Mouse (Mus musculus) layer of hippocampus, adult 8-10 months (tissue): Measurements from ENCODE around the gene Dab2. TPM values are rescaled to one million over a fixed set of nuclear protein-coding genes. Genes with fewer than 3 reads are reported as not detected.

Experiments
- DNase-seq, 2 experiments: peaks; one replicate each; pipeline ENCODE4 v3.0.0; 2022; ENCODE audit warnings: low spot score in 2 of 2
- total RNA-seq, 4 experiments: library from RNA; stranded (reverse); gene quantifications; 2 replicates each; pipeline ENCODE4 v1.2.4; 2022

Gene Dab2
- total RNA-seq, 4 experiments from 2014 or later, result 9.8 to 15.9 (median 14.9) TPM

- peak; percentile 27 to 44 for DNase-seq
Observed at GRCm38 (mm10) chr15:6323577-6323976, 24.0 kb downstream of the Dab2 start.

DNA sequence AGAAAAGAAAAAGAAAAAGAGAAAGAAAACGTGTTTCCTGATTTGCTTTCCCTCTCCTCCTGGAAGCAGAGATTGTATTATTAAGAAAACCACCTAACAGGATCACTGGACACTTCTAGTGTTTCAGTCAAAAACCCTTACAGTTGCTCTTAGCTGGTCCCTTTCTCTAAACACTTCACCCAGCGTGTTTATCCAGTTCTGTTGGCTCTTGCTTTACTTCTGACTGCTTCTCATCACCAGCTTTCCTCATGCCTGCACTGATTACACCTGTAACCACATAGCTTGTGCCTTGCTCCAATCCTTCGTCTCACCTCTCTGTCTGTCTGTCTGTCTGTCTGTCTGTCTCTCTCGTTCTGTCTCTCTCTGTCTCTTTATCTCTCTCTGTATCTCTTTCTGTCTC, 25.9 kb downstream of the Dab2 start:
- no peak for DNase-seq

DNA sequence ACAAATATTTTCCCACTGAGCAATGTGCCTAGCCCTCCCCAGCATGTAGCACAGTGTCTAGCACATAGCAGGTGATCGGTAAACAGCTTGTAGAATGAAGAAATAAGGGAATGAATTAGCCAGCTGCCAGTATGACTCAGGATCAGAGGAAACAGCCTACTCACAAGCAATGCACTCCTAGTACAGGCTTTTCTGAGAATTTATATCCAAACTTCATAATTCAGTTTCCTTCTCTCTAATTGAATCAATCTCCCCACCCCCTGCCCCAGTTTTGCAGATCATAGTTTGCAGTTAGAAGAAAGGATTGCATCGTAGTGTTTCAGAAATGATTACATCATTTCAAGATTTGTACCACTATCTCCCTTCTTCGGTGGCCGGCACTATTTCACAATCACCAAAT, 26.4 kb downstream of the Dab2 start:
- DNase-seq, result peak; percentile 9 to 10

- no peak for DNase-seq
Observed at GRCm38 (mm10) chr15:6331380-6331779, 31.8 kb downstream of the Dab2 start.

- no peak for DNase-seq
Observed at GRCm38 (mm10) chr15:6334664-6335206, 35.1 kb downstream of the Dab2 start.

DNA sequence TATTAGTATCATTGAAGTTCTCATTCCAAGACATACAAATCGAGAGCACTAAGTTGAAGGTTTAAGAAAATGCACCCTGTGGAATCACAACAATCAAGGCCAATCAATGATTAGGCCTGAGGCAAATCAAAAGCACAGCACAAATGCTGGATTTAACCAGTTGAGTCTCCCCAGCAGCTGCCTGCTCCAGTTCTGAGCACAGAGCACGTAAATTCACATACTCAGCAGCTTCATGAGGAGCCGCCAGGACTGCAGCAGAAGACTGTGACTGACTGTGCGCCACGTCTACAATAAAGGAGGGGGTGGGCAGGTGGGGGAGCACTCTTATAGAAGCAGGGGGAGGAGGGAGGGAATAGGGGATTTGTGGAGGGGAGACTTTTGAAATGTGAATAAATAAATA, 40.2 kb downstream of the Dab2 start:
- no peak for DNase-seq

DNA sequence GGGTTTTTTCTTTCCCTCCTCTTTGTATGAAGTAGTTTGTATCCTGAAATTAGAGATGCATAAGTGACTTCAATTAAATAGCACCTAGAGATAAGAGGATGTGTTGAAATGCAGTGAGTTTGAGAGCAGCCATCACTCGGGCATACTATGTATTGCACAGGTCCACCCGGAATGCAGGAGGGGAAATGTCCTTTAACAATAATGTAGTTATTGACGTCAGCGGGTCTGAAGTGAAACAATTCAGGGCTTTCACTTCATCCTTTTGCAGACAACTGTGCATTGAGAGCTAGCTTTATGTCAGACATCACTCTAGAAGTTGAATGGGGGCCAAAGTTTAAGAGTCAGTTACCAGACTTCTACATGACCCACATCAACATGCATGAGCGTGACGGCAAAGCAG, 40.8 kb downstream of the Dab2 start:
- no peak for DNase-seq

- DNase-seq, result no peak
Observed at GRCm38 (mm10) chr15:6341427-6341826, 41.8 kb downstream of the Dab2 start.

GRCm38 (mm10) chr15:6353901-6354300, 54.3 kb downstream of the Dab2 start:
- DNase-seq, result no peak

- DNase-seq, result no peak
Observed at GRCm38 (mm10) chr15:6359859-6360258, 60.3 kb downstream of the Dab2 start.

DNA sequence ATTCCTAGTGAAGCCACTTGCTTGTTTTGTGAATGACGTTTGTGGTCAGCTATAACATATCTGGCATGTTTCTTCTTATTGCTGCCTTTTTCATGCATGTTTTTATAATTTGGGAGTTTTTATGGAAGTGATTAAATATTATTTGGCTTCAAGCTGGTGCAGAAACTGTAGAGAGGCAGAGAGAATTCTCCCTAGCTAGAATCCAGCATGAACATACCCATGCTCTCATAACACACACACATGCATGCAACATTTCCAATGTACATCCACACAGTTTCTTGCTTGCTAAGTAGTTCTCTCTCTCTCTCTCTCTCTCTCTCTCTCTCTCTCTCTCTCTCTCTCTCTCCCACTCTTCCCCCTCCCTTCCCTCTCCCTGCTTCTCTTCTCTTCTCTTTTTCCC, 70.4 kb downstream of the Dab2 start:
- no peak for DNase-seq

GRCm38 (mm10) chr15:6371486-6371885, 71.9 kb downstream of the Dab2 start:
- no peak for DNase-seq

- DNase-seq, result no peak
Observed at GRCm38 (mm10) chr15:6375016-6375415, 75.4 kb downstream of the Dab2 start.

DNA sequence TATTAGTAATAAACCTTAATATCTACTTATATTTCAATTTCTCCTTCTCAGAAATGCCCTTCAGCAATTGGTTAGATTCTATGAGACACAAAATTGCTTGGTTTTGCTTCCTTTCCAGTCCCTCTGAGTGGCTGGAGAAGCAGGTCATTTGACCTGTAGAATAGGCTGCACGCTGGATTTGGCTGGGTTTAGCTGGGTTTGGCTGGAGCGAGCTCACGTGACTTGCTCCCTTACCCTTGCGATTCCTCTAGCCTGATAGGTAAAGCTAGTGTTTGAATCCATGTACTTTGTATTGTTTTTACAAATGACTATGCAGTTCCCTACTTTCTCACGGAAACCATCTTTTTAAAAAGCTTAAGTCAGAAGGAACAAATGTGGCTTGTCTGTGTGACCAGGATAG, 76.4 kb downstream of the Dab2 start:
- DNase-seq, result no peak

DNA sequence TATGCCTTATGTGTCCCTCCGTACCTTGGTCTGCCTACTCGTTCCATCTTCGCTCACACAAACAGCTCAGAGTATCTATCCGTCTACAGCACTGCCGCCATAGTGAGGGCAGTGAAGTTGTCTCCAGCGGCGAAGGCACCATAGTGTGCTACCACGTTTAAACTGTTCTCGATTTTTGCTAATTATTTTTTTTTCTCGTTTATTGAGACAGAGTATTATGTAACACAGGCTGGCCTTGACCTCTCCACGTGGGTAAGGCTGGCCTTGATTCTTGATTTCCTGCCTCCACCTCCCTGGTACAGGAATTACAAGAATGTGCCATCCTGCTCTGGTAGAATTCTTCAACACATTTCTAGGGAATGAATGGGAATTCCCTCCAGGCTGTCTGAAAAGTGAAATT, 77.2 kb downstream of the Dab2 start:
- no peak for DNase-seq

GRCm38 (mm10) chr15:6384027-6384426, 84.4 kb downstream of the Dab2 start:
- no peak for DNase-seq

- no peak for DNase-seq
Observed at GRCm38 (mm10) chr15:6385241-6385640, 85.7 kb downstream of the Dab2 start.

GRCm38 (mm10) chr15:6386159-6386951, 86.8 kb downstream of the Dab2 start:
- peak; percentile 34 to 54 for DNase-seq

GRCm38 (mm10) chr15:6386961-6387728, 87.6 kb downstream of the Dab2 start:
- DNase-seq, result no peak

DNA sequence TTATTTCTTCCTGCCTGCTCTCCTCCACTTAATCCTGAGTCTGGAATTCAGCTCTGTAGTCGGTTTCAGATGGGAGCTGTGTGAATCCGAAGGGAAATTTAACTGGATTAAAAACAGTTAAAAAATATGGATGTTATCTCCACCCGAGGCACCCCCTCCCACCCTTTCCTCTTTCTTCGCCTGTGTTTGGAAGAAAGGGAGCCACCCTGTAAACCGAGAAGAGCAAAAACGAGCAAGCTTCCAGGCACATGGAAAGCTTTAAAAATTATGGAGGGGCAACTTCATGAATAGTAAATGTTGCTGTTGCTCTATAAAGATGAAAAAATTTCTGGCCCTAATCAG, 88.1 kb downstream of the Dab2 start:
- no peak for DNase-seq

DNA sequence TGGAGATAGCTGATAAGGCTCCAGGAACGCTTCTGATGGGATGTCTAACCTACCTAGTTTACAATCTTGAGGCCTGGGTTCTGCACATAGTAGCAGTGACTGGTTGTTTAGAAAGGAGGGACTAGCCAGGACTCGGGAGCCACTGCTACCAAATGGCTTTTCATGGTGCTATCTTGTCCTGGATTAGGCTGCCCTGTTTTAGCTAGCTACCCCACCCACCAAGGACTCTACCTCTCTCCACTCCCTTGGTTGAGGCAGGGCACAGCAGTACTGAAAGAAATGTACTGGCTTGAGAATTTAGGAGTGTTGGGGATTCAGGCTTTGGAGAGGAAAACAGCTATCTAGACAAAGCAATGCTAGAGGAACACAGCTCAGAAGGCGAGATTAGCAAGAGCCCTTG, 88.6 kb downstream of the Dab2 start:
- DNase-seq, result no peak

DNA sequence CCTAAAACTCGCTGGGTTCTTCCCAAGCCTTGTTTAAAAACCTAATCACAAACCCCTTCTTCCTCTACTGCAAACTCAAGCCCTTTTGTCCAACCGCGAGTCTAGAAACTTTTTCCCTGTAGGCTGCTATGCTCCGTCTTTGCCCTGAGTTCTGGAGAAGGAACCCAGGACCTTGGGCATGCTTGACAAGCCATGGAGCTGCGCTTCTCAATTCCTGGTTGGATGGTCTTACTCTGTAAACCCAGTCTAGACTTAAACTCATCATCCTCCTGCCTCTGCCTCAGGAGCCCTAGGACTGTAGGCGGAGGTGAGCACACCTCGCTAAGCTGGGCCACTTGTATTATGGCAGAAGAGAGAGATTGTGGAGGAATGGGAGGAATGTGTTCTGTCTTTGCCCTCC, 89.0 kb downstream of the Dab2 start:
- no peak for DNase-seq

GRCm38 (mm10) chr15:6390106-6390505, 90.5 kb downstream of the Dab2 start:
- DNase-seq, result no peak
